Mouse (Mus musculus) cerebellum, adult 2 months (tissue): Measurements from ENCODE around the gene Mog. TPM values are rescaled to one million over a fixed set of nuclear protein-coding genes. Genes with fewer than 3 reads are reported as not detected.
A peak's percentile ranks its signal among the peaks of the same experiment; 100 is the strongest.

ENCODE experiments used
- DNase-seq, 2 experiments: peaks; one replicate each; pipeline ENCODE4 v3.0.0; 2021
- H3K27ac ChIP-seq: fragments of 200-500 bp; 2 replicates; pipeline ENCODE4 v1.5.1; 2012; ENCODE audit warnings: low read length, control low read depth, inconsistent platforms; ENCODE audit not compliant: insufficient read depth
- H3K27me3 ChIP-seq: fragments of 200-500 bp; 2 replicates; pipeline ENCODE4 v1.6.1; 2012; ENCODE audit warnings: inconsistent platforms, mild to moderate bottlenecking, low read length, moderate library complexity; ENCODE audit not compliant: control insufficient read depth, insufficient read depth
- H3K4me1 ChIP-seq: fragments of 200-500 bp; 2 replicates; pipeline ENCODE4 v1.6.1; 2011; ENCODE audit warnings: low read length; ENCODE audit not compliant: control insufficient read depth, insufficient read depth
- H3K4me3 ChIP-seq: fragments of 200-500 bp; replicated peaks from 2 replicates; pipeline ENCODE3; 2011; ENCODE audit warnings: mild to moderate bottlenecking, low read depth, low read length, control low read depth; ENCODE audit not compliant: insufficient read depth
- CTCF ChIP-seq: fragments of 200-500 bp; IDR thresholded peaks from 2 replicates; pipeline ENCODE4 v1.5.1; 2011; ENCODE audit warnings: low read depth, mild to moderate bottlenecking, control low read depth, low read length, moderate library complexity, borderline replicate concordance; ENCODE audit not compliant: insufficient read depth
- POLR2A ChIP-seq: fragments of 200-500 bp; IDR thresholded peaks from 2 replicates; pipeline ENCODE4 v1.6.1; 2011; ENCODE audit warnings: low read length, control low read depth, borderline replicate concordance; ENCODE audit not compliant: insufficient read depth
- WGBS: fragments of 180-500 bp; shearing (Covaris S2); methylation state at CpG from one replicate; pipeline ENCODE4 v1.1.7; 2018; 5-methylcytosine and 5-hydroxymethylcytosine counted together
- polyA plus RNA-seq: library from polyadenylated mRNA; depleted of rRNA; stranded (reverse); fragments of >200 nt; gene quantifications from 2 replicates; pipeline ENCODE4 v1.2.3, GENCODE M21; 2012

Gene Mog
- polyA plus RNA-seq, 1 experiment, result 178 TPM

DNA sequence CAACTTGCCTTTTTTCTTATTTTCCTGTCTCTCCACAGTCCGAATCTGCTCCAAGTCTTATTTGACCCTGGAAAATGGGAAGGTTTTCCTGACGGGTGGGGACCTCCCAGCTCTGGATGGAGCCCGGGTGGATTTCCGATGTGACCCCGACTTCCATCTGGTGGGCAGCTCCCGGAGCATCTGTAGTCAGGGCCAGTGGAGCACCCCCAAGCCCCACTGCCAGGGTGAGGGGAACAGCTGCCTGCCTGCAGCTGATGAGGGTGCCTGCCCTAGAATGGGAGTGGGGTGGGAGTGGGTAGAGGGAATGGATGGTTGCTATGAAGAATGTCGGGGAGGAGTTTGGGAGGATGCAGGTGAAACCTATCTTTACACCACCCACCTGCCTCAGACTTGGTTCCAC lies 25.2 kb upstream of the Mog start:
- WGBS, result 51% methylated on average over 7 of the region's 7 CpGs
- peaks cover 12% of the 10 kb centered on the region for H3K4me1 ChIP-seq
- peak overlapping the region; percentile 21 for H3K4me3 ChIP-seq
- H3K27ac ChIP-seq, result no peak overlapping the region
- H3K27me3 ChIP-seq, result no peaks in the 10 kb centered on the region
- DNase-seq, result peak; percentile 33 to 50
- TF ChIP-seq CTCF (no peak), POLR2A (no peak)

GRCm38 (mm10) chr17:37047981-37048380 lies 24.8 kb upstream of the Mog start:
- Histone ChIP-seq H3K4me1 (peaks cover 12% of the 10 kb centered on the region), H3K27ac (no peak overlapping the region), H3K27me3 (no peaks in the 10 kb centered on the region), H3K4me3 (peak overlapping the region; percentile 98)
- TF ChIP-seq CTCF (peak; percentile 34; the same call in 1 of the 2 replicates), POLR2A (no peak)
- WGBS, result 21% methylated on average over 3 of the region's 3 CpGs
- peak in 1 of 2 experiments; percentile 64 for DNase-seq

DNA sequence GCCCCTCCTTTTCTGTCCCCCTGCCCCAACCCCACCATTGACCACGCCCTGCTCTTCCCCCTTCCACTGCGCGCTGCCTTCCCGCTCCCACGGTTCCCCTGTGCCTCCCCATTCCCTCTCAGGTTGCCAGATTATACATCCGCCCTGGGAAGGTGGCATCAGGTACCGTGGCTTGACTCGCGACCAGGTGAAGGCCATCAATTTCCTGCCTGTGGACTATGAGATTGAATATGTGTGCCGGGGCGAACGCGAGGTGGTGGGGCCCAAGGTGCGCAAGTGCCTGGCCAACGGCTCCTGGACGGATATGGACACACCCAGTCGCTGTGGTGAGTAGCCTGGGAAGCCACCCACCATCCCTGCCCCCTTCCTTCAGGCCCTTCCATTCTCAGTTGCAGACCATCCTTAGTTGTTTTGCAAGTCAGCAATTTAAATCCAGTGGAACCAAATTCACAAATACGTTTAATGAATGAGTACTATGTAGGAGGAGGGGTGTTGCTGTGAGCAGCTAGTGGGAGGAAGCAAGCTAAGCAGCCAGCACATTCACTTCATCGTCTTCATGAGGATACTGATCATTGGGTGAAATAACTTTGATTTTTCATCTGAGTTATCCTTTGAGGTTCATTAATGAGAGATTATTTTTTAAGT lies 24.3 kb upstream of the Mog start:
- no peaks in the 10 kb centered on the region for H3K27me3 ChIP-seq
- peak; percentile 44 to 51 for DNase-seq
- peak overlapping the region; percentile 98 for H3K4me3 ChIP-seq
- WGBS, result 13% methylated on average over 19 of the region's 19 CpGs
- no peak overlapping the region for H3K27ac ChIP-seq
- H3K4me1 ChIP-seq, result peaks cover 12% of the 10 kb centered on the region
- no peak for TF ChIP-seq CTCF
- TF ChIP-seq POLR2A, result no peak

- Histone ChIP-seq H3K27me3 (no peaks in the 10 kb centered on the region), H3K27ac (peak overlapping the region; percentile 98), H3K4me3 (peak overlapping the region; percentile 98), H3K4me1 (peaks cover 12% of the 10 kb centered on the region)
- peak; percentile 80 to 82 for DNase-seq
- 1% methylated on average over 49 of the region's 58 CpGs for WGBS
- TF ChIP-seq POLR2A (0 out of 2 replicates have a peak, but pooled peaks have one; percentile 34), CTCF (peak; percentile 19; the same call in 1 of the 2 replicates)
These were observed 23.3 kb upstream of the Mog start for GRCm38 (mm10) chr17:37046312-37047112.

DNA sequence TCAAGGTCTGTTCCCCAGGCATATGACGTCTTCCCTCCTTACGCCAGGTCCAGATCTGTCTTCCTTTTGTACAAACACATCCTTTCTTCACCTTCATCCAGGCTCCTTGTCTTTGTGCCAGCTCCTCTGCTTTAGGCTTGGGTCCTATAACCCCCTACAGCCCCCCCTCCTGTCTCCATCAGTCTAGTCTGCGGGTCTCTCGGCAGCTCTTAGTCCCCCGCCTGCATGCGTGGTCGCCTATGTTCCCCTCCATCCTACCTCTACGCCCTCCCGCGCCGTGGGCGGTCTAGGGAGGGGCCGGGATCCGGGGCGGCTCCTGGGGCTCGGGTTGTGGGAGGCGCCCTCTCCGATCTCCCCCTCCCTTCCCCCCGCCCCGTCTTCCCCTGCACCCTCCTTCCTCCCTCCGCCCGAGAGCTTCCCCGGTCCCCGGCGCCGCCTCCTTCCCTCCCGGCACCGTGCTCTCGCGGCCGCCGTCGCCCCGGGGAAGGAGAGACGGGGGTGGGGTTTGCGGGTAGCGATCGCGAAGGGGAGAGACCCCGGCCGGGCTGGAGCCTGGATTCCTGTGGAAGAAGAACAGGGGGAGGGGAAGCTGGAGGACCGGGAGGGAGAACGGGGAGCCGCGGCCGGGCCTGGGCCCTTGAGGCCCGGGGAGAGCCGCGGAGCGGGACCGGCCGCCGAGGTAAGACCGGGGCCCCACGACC lies 22.6 kb upstream of the Mog start, which contains the start of gene Gabbr1:
TSS of gene Gabbr1 (plus strand) at position 356 of the 701 bp plus-strand sequence.
- DNase-seq, result peak; percentile 88 to 89
- peak within 1 kb of the TSS; percentile 100 for H3K27ac ChIP-seq
- WGBS, result 1% methylated on average over 52 of the region's 55 CpGs
- H3K4me3 ChIP-seq, result peak within 1 kb of the TSS; percentile 98
- TF ChIP-seq POLR2A (peak; percentile 73), CTCF (no peak)
- no peaks in the 10 kb centered on the region for H3K27me3 ChIP-seq
- peaks cover 12% of the 10 kb centered on the region for H3K4me1 ChIP-seq

DNA sequence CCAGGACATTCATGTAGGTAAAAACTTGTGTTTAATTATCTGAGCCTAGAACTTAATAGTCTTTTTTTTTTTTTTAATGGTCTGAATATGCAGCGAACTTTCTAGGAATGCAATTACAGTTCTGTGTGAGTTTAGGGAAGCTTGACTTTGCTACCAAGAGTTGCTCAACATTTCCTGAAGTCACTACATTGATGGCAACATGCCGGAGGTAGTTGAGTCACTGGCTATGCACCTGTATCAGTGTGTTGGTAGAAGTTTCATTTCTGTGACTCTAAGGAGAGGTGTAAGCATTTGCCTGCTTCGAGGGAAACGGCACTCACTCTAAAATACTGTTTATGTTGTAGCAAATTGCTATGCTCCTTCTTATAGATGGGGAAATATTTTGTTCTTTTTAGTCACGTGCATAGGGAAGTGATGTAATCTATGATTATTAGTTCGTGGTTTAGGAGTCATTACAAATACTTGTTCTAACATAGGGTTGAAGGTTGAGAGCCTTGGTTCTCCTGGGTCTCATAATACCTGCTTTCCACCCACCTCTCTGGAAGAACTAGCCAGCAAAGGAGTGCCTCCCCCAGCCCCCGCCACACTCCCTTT lies 21.6 kb upstream of the Mog start:
- no peak for DNase-seq
- peak overlapping the region; percentile 98 for H3K4me3 ChIP-seq
- WGBS, result 68% methylated on average over 7 of the region's 7 CpGs
- H3K27ac ChIP-seq, result peak overlapping the region; percentile 100
- TF ChIP-seq POLR2A (no peak), CTCF (no peak)
- no peaks in the 10 kb centered on the region for H3K27me3 ChIP-seq
- H3K4me1 ChIP-seq, result peaks cover 12% of the 10 kb centered on the region

DNA sequence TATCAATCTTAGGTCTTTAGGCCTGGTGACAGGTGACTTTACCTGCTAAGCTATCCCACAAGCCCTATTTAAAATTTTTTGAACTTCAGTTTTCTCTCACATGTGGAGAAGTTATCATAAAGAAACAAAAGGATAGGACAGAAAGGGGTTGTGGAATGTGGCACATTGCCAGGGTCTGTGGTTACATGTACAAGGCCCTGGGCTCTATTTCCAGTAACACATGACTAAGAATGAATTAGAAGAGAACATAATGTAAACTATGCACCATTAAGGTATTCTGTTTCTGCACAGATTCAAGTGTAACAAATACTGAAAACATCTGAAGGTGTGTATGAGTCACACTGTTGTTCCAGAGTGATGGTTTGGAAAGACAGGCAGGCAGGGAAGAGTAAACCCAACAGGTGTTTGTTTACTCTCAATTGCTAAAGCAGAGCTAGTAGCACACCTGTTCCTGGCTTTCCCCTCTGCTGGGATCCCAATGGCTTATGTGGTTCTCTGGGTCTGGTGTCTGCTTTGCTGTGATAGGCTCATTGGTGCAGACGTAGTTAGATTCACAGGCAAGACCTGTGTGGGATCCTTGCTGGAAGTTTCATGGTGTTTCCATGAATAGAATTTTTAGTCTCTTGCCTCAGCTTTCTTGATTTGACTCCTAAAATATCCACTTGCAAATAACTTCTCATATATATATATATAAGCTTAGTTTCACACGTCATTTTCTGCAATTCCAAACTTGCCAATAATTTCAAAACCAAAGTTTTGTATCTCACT lies 16.1 kb upstream of the Mog start:
- no peak overlapping the region for H3K27ac ChIP-seq
- H3K27me3 ChIP-seq, result no peaks in the 10 kb centered on the region
- WGBS, result 76% methylated on average over 2 of the region's 2 CpGs
- no peak for DNase-seq
- TF ChIP-seq CTCF (no peak), POLR2A (no peak)
- no peak overlapping the region for H3K4me3 ChIP-seq
- no peaks in the 10 kb centered on the region for H3K4me1 ChIP-seq
